ENCODE assay signal across 23 mouse cellular contexts in genomic region chr6:135269626-135270025, GRCm38 (mm10). TPM values are rescaled to one million over a fixed set of nuclear protein-coding genes. Genes with fewer than 3 reads are reported as not detected.
"Had no signal": no experiment of that assay in that cellular context is flagged by ENCODE, and none has a peak within 500 bp of the region (broad histone marks: within the 10 kb centered on the region; RNA-seq: fewer than 3 reads in every experiment).

No protein-coding gene starts in this region.

- H3K9ac ChIP-seq: limb, embryonic 12.5 days; limb, embryonic 15.5 days; liver, embryonic 14.5 days; liver, postnatal 0 days; lung, embryonic 14.5 days; midbrain, embryonic 12.5 days; neural tube, embryonic 12.5 days; neural tube, embryonic 15.5 days had no signal

- H3K27ac ChIP-seq: limb, embryonic 12.5 days; limb, embryonic 15.5 days; liver, embryonic 14.5 days; midbrain, embryonic 12.5 days; neural tube, embryonic 12.5 days; neural tube, embryonic 15.5 days had no signal

- H3K27me3 ChIP-seq: limb, embryonic 12.5 days; limb, embryonic 15.5 days; midbrain, embryonic 12.5 days; neural tube, embryonic 12.5 days; neural tube, embryonic 15.5 days had no signal

- ATAC-seq: inflammation-experienced regulatory T-cells, adult 6 months; intestine, embryonic 16.5 days; liver, postnatal 0 days had no signal

- H3K4me1 ChIP-seq: neural tube, embryonic 12.5 days had no signal

- H3K4me2 ChIP-seq: limb, embryonic 12.5 days; limb, embryonic 15.5 days; liver, embryonic 11.5 days; lung, embryonic 14.5 days; midbrain, embryonic 12.5 days; neural tube, embryonic 12.5 days; neural tube, embryonic 15.5 days had no signal

- DNase-seq: kidney, adult 2 months; kidney, postnatal 10 days; kidney, postnatal 4 days; left cerebral cortex, postnatal 4 days; liver, postnatal 0 days; lung, embryonic 14.5 days; lung, postnatal 10 days; lung, postnatal 4 days; right cerebral cortex, adult 18-20 months; right cerebral cortex, postnatal 25 days; spleen, adult 18-20 months; thymus, adult 2 months; thymus, postnatal 14 days; thymus, postnatal 4 days had no signal

- H3K36me3 ChIP-seq: limb, embryonic 12.5 days; limb, embryonic 15.5 days; midbrain, embryonic 12.5 days; neural tube, embryonic 12.5 days; neural tube, embryonic 15.5 days had no signal

- H3K9me3 ChIP-seq: limb, embryonic 12.5 days; limb, embryonic 15.5 days; midbrain, embryonic 12.5 days; neural tube, embryonic 12.5 days; neural tube, embryonic 15.5 days had no signal

- H3K4me3 ChIP-seq: limb, embryonic 12.5 days; limb, embryonic 15.5 days; midbrain, embryonic 12.5 days; neural tube, embryonic 12.5 days; neural tube, embryonic 15.5 days had no signal

RNA-seq across cellular contexts. Expression of gene Gsg1, which starts 15.5 kb away (rescaled TPM):
- polyA plus RNA-seq: inflammation-experienced regulatory T-cells, adult 6 months had no signal

RNA-seq across cellular contexts. Expression of gene Pbp2, which starts 40.6 kb away (rescaled TPM):
- polyA plus RNA-seq: inflammation-experienced regulatory T-cells, adult 6 months; kidney, adult 2 months; limb, embryonic 12.5 days; liver, embryonic 11.5 days; liver, embryonic 14.5 days; liver, postnatal 0 days; midbrain, embryonic 12.5 days; neural tube, embryonic 15.5 days; thymus, adult 2 months had no signal
